In the genomic region with DNA sequence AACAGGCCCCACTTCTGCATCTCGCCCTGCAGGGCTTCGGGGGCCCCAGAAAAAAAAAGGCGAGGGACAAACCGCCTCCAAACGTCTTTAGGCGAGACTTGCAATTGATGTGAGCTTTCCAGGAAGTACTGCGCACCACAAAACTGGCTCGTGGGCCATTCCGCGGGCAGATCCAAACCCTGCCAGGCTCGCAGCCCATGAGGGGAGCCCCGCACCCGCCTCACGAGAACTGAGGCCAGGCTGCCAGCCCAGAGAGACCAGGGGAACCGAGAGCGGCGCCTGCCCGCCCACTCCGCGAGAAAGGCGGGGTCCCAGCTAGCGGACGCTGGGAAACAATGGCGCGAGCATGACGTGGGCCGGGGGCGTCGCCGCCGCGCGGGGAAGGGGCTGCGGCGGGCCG, we compare ENCODE assay signal across 8 mouse cellular contexts. TPM values are rescaled to one million over a fixed set of nuclear protein-coding genes. Genes with fewer than 3 reads are reported as not detected.
DNase-seq lines count a peak whose midpoint lies in the region; ATAC-seq lines count a peak whose summit lies in the region.

No protein-coding gene starts in this region.

- H3K27me3 ChIP-seq in hindbrain, embryonic 14.5 days (ENCODE audit: control insufficient read depth, insufficient read depth, low read length): no peaks in the 10 kb centered on the region

- peak overlapping the region; percentile 100 for H3K27ac ChIP-seq in hindbrain, embryonic 14.5 days

- no peaks in the 10 kb centered on the region for H3K9me3 ChIP-seq in hindbrain, embryonic 14.5 days (ENCODE audit: control insufficient read depth, low read length)

- peak; percentile 94 for DNase-seq in NIH3T3 (ENCODE audit: low read depth)
- peak; percentile 90 to 92 for DNase-seq in cerebellum, postnatal 14 days
- DNase-seq in frontal cortex, postnatal 25 days (ENCODE audit: low spot score in 2 of 2): peak; percentile 65 to 75
- DNase-seq in hindbrain, embryonic 14.5 days (ENCODE audit: low spot score): peak; percentile 80
- peak; percentile 77 for DNase-seq in left cerebral cortex, adult 11 months (ENCODE audit: low spot score)
- peak; percentile 90 for DNase-seq in lung, postnatal 36 days
- peak; percentile 85 for DNase-seq in retina, embryonic 14.5 days (ENCODE audit: low spot score)
- peak; percentile 83 for DNase-seq in thymus, postnatal 4 days

- H3K4me1 ChIP-seq in hindbrain, embryonic 14.5 days (replicated peaks; ENCODE audit: control insufficient read depth, insufficient read depth, low read length): peaks cover 17% of the 10 kb centered on the region

- H3K36me3 ChIP-seq in hindbrain, embryonic 14.5 days (replicated peaks; ENCODE audit: control insufficient read depth, insufficient read depth): no peaks in the 10 kb centered on the region

- peak overlapping the region; percentile 95 for H3K9ac ChIP-seq in hindbrain, embryonic 14.5 days

- ATAC-seq in hindbrain, embryonic 14.5 days (ENCODE audit: low FRiP score): peak; percentile 94

- peak overlapping the region; percentile 81 for H3K4me2 ChIP-seq in hindbrain, embryonic 14.5 days (replicated peaks)

- 1% methylated on average over 34 of the region's 36 CpGs for WGBS in hindbrain, embryonic 14.5 days

- H3K4me3 ChIP-seq in hindbrain, embryonic 14.5 days (replicated peaks; ENCODE audit: low read length): peak overlapping the region; percentile 84

RNA-seq across cellular contexts. Expression of a gene that starts 52.8 kb away (rescaled TPM):
- polyA plus RNA-seq in hindbrain, embryonic 14.5 days (2014; fragmentation: Nextera tagmentation; extraction: Ambion mirVana): 608 and 616 TPM in 2 replicates

RNA-seq across cellular contexts. Expression of a gene that starts 53.3 kb away (rescaled TPM):
- polyA plus RNA-seq in hindbrain, embryonic 14.5 days (2014; fragmentation: Nextera tagmentation; extraction: Ambion mirVana): 84.9 and 93.8 TPM in 2 replicates

Comparison
In these comparisons a context has a peak if more than half of its experiments do, and no peak if none do; other contexts are left out.
1. Peak in every context shown above with its lines: DNase-seq, ATAC-seq, H3K4me3 ChIP-seq and H3K27ac ChIP-seq.